21 mouse cellular contexts compared by ENCODE assay signal in the genomic region with DNA sequence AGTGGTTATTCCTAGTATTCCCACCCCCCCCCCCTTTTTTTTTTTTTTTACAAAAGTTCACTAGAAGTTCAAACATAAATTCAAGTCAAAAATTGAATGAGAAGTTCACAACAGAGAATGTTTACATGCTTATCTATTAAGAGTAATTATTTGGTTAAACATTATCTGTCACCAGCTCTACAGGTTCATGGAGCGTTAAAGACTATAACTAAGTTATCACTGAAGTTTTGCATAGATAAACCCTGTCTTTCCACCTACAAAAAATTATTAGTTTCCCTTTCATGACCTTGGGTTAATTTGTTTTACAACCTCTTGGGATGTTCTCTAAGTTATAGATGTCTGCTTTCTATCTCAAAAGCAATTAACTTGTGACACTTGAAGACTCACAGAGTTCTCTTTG. TPM values are rescaled to one million over a fixed set of nuclear protein-coding genes. Genes with fewer than 3 reads are reported as not detected.
"Had no signal": no experiment of that assay in that cellular context is flagged by ENCODE, and none has a peak within 500 bp of the region (broad histone marks: within the 10 kb centered on the region; RNA-seq: fewer than 3 reads in every experiment).

No protein-coding gene starts in this region.

- H3K27me3 ChIP-seq: neural tube, embryonic 13.5 days; neural tube, embryonic 15.5 days; stomach, embryonic 15.5 days had no signal

- H3K4me3 ChIP-seq: neural tube, embryonic 13.5 days; neural tube, embryonic 15.5 days; stomach, embryonic 15.5 days had no signal

- H3K9me3 ChIP-seq: neural tube, embryonic 13.5 days; neural tube, embryonic 15.5 days; stomach, embryonic 15.5 days had no signal

- H3K9ac ChIP-seq: neural tube, embryonic 13.5 days; neural tube, embryonic 15.5 days; stomach, embryonic 15.5 days had no signal

- H3K4me2 ChIP-seq: neural tube, embryonic 13.5 days; neural tube, embryonic 15.5 days; stomach, embryonic 15.5 days had no signal

- H3K36me3 ChIP-seq: neural tube, embryonic 13.5 days; neural tube, embryonic 15.5 days; stomach, embryonic 15.5 days had no signal

- H3K27ac ChIP-seq: neural tube, embryonic 13.5 days; neural tube, embryonic 15.5 days; stomach, embryonic 15.5 days; stomach, postnatal 0 days had no signal

- DNase-seq: retina, postnatal 1 day; right cerebral cortex, adult 18-20 months; right cerebral cortex, postnatal 14 days; right cerebral cortex, postnatal 25 days; right cerebral cortex, postnatal 4 days; spleen, adult 18-20 months; thymus, adult 18-20 months; thymus, adult 2 months; thymus, postnatal 14 days; thymus, postnatal 25 days; thymus, postnatal 36 days; thymus, postnatal 4 days had no signal

RNA-seq across cellular contexts. Expression of gene Olfr1393, which starts 37.8 kb away (rescaled TPM):
- polyA plus RNA-seq: neural tube, embryonic 13.5 days; neural tube, embryonic 14.5 days; neural tube, embryonic 15.5 days; stomach, embryonic 14.5 days; stomach, embryonic 15.5 days; stomach, embryonic 16.5 days; stomach, postnatal 0 days; thymus, postnatal 0 days had no signal

RNA-seq across cellular contexts. Expression of gene Olfr1392, which starts 44.8 kb away (rescaled TPM):
- polyA plus RNA-seq: neural tube, embryonic 13.5 days; neural tube, embryonic 14.5 days; neural tube, embryonic 15.5 days; spleen, adult 2 months; stomach, embryonic 15.5 days; stomach, postnatal 0 days; thymus, postnatal 0 days had no signal
